Mouse (Mus musculus): ENCODE results near the gene Cd300lf. TPM values are rescaled to one million over a fixed set of nuclear protein-coding genes. Genes with fewer than 3 reads are reported as not detected.

Cd300lf gene
- total RNA-seq, 2 experiments from 2014 or later: 0.28 TPM; not detected in 1

DNA sequence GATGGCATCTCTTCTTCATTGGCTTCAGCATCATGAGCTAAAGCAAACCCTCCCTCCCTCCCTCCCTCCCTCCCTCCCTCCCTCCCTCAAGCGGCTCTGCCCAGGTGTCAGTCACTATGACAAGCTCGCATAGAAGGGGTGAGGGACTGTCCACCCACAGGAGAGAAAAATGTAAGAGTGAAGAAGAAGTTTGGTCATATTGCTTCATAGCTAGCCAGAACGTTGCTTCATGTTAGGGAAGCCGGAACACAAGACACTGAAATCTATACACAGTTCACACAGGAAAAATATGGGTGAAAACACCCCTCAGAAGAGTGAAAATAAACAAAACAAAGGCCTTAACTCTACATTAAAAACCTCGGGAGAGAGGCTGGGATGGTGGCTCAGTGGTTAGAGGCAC is 23.5 kb downstream of the Cd300lf start:
- intact Hi-C loops (cut with DNase I): no loop called here
- DNase-seq (ENCODE audit: low spot score): no peak

DNA sequence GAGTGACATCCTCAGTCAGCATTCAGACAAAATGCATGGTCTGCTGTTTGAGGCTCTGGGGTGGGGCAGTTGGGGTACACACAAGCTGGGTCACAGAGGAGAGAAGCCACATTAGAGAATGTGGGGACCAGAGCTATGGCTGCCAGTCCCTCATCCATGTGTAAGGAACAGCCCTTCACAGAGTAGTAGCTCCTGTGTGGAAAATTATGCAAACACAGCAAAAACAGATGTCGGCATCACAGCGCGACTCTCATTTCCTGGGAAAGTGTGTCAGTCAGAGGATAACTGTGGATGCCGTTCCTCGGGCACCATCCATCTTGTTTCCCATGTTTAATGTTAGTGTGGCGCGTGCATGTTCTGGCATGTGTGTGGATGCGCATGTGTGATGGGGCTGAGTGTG is 25.6 kb downstream of the Cd300lf start:
- no peak for DNase-seq (ENCODE audit: low spot score)
- intact Hi-C loops (cut with DNase I): no loop called here

DNA sequence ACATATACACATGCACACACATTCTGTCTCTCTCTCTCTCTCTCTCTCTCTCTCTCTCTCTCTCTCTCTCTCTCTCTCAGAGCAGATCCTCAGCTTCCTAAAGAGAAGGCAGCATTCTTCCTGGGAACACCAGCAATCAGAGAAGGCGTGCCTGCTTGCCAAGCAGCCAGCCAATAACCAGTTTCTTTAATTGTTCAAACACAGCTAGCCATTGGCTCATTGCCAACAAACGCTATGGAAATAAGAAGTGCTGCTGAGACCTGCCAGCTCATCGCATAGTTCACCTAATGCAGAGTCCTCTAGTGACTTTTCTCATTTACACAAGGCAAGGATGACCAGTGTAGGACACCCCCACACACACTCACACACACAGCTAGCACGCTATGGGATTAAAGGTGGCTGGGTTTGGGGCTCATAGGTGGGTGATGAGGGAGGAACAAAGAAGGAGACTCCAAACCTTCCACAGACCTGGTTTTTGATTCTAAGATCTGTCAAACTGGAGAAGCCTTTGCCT is 26.3 kb downstream of the Cd300lf start:
- DNase-seq (ENCODE audit: low spot score): no peak
- intact Hi-C loops (cut with DNase I): no loop called here

DNA sequence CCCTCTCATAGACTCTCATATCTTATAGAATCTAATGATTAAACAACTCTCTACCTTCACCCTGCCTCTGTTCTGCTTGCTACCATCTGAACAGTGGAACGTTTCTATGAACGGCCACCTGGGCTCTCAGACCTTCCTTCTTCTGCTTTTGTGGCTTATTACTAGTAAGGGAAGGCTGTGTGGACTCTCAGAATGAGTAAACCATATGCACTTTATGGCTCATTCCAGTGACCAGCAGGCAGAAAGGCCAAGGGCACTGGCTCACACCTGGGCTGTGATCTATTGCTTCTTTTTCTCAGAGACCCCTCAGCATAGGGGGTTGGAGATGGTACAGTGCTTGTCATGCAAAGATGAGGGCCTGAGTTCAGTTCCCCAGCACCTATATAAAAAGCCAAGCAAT is 27.2 kb downstream of the Cd300lf start:
- intact Hi-C loops (cut with DNase I): no loop called here
- no peak for DNase-seq (ENCODE audit: low spot score)

DNA sequence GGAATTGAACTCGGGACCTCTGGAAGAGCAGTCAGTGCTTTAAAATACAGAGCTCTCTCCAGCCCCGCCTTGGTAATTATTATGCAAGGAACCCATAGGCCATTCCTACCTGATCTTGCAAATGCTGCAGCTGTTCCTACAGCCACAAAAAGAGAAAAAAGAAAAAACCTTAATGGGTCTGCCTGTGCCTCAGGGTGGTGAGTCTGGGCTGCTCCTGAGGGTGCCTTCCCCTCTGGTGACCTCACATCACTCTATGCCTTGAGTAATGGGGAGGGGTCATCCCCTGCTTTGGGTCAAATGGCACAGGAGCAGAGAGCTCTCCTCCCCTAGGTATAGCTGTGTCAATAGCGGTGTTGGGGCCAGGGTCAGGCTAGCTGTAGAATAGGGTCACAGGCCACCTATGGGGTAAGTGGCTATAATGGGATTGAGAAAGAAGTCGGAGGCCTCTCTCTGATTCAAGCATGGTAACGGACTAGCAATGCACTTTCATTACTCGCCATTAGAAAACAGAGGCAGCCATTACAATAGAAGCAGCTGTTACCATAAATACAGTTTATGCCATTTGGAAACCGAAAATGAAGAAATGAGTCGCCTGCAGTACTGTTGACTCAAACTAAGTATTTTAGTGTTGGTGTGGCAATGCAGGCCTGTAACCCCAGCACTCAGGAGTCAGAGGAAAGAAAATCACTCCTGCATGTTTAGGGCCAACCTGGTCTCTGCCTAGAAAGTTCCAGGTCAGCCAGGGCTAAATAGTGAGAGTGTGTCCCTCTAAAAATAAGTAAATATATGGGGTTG is 28.8 kb downstream of the Cd300lf start:
- DNase-seq (ENCODE audit: low spot score): no peak
- intact Hi-C loops (cut with DNase I): no loop called here

DNA sequence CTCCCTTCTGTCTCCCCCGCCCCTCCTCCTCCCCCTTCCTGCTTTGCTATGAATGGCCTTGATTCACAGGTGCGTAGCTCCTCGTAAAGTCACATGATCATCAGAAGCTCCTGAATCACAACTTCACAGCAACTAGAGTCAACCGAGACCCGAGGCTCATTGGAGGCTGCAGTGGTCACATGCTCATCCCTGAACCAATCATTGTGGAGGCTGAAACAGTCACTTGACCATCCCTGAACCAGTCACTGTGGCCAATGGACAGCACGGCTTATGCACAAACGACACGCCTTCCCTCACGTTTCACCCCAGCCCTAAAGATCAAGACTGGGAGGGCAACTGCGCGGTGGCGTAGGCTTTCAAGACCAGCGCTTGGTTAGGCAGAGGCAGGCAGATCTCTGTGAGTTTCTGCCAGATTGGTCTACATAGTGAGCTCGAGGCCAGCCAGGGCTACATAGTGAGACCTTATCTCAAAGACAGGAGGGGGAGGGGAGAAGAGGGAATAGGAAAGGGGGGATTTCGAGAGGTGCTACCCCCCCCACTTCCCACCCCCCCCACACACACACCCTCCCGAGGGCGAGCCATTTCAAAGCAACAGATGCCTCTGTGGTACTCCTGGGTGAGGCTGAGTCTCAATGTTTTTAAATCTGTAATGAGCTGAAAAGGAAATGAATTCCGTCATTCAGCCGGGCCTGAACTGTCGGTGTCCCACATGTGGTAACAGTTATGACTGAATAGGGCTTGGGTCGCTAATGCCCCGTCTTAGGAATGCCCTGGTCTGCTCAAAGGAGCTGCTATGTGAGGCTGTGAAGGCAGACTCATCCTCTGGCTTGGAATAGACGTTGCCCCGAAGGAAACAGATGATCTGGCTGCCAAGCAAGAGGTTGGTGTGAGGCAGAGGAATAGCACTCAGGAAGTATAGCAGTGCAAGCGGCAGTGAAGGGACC is 30.1 kb downstream of the Cd300lf start:
- intact Hi-C loops (cut with DNase I): no loop called here
- DNase-seq (ENCODE audit: low spot score): no peak

DNA sequence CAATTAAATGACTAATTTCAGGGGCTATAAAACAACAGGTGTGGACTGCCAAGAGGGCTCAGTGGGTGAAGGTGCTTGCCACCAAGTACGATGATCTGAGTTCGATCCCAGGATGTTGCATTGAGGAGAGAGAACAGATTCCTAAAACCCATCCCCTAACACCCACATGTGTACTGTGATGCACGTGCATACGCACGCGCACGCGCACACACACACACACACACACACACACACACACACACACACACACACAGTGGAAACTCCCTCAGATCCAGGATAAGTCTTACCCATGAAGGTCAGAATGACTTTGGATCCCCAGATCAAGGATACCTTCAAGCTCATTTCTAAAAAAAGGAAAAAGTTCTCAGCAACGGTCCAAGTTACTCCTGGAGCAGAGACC is 31.7 kb downstream of the Cd300lf start:
- intact Hi-C loops (cut with DNase I): no loop called here
- no peak for DNase-seq (ENCODE audit: low spot score)

DNA sequence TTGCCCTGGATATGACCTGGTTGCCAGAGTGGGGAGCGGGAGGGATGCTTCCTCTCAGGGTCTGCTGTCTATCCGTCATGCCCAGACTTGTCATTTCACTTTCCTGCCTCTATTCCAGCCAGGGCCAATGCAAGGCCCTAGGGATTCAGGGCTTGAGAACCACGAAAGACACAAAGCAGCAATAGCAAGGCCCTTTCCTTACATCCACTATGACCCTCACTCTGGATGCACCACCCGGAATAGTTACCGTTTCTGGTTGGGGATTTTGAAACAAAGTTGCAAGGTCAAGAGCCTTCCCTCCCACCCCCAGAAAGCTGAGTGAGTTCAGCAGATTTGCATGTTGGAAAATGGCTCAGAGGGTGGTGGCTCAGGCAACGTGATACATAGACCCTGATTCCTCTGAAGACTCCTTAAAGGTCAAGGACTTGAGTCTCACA is 32.2 kb downstream of the Cd300lf start:
- DNase-seq (ENCODE audit: low spot score): no peak
- intact Hi-C loops (cut with DNase I): no loop called here

DNA sequence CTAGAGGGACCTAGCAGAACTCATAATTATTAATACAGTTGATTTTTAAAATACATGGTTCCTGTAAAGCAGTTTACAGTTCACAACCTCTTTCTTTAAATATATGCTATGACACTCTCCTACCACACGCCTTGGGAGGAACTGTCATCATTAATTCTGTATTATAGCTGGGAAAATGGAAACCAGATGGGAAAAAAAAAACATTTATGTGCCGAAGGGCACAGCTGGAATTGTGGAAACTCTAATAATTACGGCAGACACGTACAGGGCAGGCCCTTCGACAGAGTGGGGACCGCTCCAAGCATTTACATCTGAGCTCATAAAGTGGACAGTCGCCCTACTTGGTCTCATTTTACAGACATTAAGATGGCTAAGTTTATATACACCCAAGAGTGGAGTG is 33.1 kb downstream of the Cd300lf start:
- DNase-seq (ENCODE audit: low spot score): no peak
- intact Hi-C loops (cut with DNase I): no loop called here

DNA sequence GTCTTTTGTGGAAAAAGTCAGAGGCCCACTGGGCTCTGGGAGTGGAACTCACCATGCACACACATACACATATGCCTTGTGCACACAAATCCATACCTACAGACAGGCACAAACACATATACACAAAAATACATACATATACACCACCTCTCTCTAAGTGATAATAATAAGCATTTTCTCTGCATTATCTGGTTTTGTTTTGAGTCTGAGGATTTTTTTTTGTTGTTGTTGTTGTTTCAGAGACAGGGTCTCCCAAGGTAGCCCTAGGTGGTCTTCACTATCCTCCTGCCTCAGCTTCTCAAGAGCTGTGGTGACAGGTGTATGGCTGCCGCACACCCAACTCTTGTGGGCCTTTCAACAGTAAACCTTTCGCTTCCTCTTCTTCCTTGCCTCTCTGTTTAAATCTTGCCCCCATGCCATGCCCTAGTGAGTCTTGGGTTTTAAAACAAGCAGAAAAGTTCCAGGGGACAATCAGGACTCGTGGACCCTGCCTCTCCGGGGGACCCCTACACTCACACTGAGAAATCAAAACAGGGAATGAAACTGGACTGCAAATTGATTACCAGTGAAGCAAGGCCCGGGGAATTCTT is 33.7 kb downstream of the Cd300lf start:
- DNase-seq (ENCODE audit: low spot score): no peak
- intact Hi-C loops (cut with DNase I): no loop called here

DNA sequence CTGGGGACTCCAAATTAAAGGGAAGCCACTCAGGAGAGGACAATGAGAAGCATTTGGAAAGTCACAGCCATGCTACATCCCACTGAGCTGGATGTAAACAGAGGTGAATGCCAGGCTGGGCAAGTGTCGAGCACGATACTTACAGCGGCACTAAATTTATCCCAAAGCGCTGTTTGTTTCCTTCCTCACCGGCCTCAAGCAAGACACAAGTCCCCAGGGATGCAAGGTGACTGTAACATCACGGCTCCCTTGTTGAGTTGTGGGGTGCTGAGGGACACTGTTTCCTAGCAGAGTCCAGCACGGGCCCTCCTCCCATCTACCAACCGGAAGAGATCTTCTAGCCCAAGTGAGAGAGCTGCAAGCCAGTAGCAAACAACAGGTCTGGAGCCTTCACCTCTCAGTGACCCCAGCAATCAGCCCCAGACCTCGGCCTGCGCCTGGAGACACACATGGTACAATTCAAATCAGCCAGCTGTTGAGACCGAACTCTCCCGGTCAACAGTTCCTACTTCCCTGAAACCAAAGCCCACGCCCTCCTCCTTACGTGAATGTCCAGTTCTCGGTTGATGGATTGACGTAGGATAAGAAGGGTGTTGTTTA is 34.5 kb downstream of the Cd300lf start:
- no peak for DNase-seq (ENCODE audit: low spot score)
- intact Hi-C loops (cut with DNase I): no loop called here

DNA sequence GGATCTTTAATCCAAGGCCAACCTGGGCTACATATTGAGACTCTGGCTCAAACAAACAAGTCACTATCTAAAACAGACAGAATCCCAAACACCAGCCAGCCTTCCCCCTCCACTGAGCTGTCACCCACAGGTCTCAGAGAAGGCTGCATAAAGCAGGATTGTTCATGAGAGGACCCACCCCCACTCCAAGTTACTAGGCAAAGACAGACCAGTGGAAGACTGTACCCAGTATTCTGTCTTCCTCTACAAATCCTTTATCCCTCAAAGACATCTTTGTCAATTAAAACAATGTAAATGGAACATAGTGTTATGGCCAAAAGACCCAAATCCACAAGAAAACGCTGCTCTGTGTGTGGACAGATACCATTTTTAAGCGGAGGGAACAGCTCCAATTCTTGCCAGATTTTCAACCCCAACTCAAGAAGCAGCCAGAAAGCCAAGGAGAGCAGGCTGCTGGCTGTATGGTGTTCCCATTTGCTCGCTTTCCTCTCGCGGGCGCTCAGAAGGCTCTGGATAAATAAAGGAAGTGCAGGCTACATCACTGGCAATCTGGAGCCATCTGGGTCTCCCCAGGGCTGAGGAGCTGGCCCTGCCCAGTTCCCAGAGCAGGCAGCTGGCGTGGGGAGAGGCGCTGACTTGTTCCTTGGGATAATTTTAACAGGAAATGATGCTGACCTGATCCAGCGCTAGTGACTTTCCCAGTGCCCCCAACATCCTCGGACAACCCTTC is 35.4 kb downstream of the Cd300lf start:
- intact Hi-C loops (cut with DNase I): no loop called here
- DNase-seq (ENCODE audit: low spot score): no peak

DNA sequence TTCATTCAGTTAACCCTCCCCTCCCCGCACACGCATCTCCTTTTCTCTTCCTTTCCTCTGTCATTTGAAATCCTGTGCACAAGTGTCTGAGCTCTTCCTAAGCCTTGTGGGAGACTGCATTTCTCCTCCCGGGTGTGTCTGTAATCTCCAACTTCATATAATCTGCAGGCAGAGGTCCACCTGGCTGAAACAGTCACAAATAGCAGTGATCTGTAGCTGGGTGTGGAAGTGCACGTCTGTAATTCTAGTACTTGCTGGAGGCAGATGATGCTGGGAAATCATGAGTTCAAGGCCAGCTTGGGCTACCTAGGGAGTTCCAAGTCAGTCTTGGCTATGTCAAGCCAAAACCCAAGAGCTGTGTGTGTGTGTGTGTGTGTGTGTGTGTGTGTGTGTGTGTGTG is 41.7 kb downstream of the Cd300lf start:
- intact Hi-C loops (cut with DNase I): no loop called here
- no peak for DNase-seq (ENCODE audit: low spot score)

DNA sequence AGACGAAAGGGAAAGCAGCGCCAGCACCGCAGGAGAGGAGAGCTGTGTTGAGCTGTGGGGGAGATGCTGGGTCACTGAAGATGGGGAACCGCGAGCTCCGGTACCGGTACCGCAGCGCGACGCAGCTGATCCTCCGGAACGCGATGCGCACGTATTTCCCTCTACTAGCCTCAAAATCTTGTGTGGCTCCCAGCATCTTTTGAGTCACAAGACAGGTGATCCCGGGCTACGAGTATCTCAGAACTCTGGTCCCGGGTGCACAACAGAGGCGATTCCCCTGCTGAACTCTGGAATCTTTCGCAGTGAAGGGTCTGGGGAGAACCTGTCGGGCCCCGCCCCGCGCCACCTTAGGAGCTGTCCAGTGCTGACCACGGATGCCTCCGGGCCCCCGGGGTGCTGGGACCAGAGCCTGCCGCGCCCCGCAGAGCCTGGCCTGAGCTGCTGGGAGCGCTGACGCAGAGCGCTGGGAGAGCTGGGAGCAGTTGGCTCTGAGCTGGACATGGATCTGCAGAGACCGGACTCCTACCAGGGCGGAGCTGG is 42.4 kb downstream of the Cd300lf start, which contains the start of gene Rab37:
Gene Rab37, plus strand, starts transcription at position 70 of the 540 bp plus-strand sequence.
- DNase-seq (ENCODE audit: low spot score): no peak
- intact Hi-C loops (cut with DNase I): no loop called here

DNA sequence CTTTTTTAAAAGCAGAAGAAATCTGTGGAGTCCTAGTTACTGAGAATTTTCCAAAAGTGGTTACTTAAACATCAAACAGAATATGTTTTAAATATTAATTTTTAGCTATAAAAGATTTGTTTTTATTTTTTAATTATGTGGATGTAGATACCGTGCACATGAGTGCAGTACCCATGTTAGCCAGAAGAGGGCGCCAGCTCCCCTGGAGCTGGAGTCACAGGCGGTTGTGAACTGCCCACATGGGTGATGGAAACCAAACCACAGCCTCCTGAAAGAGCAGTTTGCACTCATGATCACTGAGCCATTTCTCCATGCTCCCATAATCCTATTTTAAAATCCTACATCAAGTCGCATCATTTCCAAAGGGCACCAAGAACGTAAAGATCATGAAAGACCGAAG is 43.9 kb downstream of the Cd300lf start:
- no peak for DNase-seq (ENCODE audit: low spot score)
- intact Hi-C loops (cut with DNase I): no loop called here

DNA sequence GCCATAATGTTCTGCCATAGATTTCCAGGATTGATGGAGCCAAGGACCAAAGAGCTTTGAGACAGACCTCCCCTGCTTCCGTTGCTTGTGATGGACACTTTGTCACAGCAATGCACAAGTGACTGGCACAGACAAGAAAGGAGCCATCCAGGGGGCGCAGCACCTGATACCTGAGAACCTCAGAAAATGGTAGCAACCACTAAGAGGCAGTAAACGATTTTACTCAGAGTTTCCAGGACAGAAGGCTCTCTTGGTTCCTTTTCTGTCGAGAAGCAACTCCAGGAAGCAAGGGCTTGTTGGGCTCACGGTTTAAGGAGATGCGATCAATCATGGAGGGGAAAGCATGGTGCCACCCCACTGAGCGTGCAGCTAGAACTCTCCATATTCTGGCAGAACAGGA is 47.6 kb downstream of the Cd300lf start:
- intact Hi-C loops (cut with DNase I): no loop called here

DNA sequence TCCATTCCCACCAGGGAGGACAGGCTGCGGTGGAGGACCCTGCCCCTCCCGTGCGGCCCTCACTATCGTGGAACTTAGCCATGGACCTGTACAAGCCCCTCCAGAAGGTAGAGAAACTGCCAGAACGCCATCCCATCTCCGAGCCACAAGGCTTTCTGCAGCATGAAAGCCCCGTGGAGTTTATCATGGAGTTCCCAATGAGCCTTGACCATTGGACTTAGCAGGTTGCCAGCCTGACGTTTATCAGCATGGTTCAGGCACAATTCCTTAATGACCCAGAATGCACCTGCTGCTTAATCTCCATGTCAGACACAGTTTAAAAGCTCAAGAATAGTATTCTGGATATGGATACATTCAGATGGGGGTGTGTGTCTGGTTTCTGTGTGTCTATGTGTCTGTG is 48.7 kb downstream of the Cd300lf start:
- no peak for DNase-seq (ENCODE audit: low spot score)
- intact Hi-C loops (cut with DNase I): no loop called here

More for the DNA sequence above, 47.6 kb downstream of the Cd300lf start:
- no peak for DNase-seq (ENCODE audit: low spot score)

DNA sequence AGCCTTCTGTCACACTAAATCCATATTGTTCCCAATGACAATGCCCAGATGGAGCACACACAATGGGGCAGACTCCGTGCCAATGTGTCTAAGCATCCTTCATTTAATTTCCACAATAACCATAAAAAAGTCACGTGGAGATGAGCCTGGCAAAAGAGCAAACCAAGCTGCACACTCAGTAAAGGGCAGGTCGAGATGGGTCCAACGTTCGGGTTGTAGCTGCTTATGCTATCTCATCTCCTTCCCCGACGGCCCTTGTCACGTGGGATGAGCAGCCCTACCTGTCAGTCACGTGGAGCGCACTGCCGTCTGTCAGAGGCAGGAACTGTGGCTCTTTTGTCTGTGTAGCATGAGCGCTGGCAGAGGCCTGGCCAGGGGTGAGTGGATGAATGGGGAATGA is 49.2 kb downstream of the Cd300lf start:
- no peak for DNase-seq (ENCODE audit: low spot score)
- intact Hi-C loops (cut with DNase I): loop anchor here (5.0 kb wide), 2 partner anchors 98 to 188 kb away; no protein-coding TSS in a partner anchor

All from heart, postnatal 25 days (tissue).